Mouse (Mus musculus) c-Kit-positive CD71-positive TER-119-negative erythroid progenitor cells, embryonic 14.5 days (primary cell): Measurements from ENCODE around the gene Tmem179b.
"Not testable (repeated sequence)": the region's sequence is repeated elsewhere in the genome, so short reads cannot be mapped to it uniquely, and the experiment has no call there.

Experiments used
- DNase-seq: peaks from one replicate; pipeline ENCODE4 v3.0.0-alpha.2; 2013; ENCODE audit warnings: low read depth

Tmem179b gene

DNA sequence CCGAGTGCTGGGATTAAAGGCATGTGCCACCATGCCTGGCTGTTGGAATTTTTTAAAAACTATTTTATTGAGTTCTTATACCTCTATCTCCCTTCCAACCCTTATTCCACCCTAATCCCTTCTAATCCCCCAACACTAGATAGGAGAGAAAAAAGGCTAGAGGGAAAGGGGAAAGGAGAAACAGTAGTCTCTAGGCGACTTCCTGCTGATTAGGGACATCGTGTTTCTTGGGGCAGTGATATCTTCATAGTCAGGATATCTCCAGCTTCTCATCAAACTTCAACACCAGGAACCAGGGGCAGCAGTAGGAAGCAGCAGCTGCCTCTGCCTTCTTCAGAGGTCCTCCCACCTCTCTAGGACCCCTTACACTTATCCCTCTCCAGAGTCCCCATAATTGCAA is 39.9 kb downstream of the Tmem179b start:
- no peak for DNase-seq

- DNase-seq, result not testable (repeated sequence)
Observed at GRCm38 (mm10) chr19:8728335-8729099, 45.8 kb downstream of the Tmem179b start.

DNA sequence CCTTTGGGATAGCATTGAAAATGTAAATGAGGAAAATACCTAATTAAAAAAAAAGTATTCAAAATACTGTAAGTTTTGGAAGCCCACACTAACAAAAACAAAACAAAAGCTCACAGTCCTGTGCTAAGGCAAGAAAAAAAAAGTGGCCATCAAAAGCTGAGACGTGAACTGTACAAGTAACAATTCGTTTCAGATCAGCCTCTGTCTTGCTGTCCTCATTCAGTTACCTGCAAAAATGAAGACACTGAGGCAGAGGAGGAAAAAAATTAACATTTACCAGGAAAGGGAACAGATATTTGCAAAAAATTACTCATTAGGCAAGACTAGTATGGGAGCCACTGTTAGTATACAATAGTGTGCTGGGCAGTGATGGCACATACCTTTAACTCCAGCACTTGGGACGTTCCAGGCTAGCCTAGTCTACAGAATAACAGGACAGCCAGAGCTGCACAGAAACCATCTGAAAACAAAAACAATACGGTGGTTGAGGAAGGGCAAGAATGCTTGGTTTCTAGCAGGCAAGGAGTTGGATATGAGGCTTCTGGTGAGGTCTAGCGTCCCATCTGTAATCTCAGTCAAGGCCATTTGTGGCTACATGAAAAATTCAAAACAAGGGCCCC is 46.7 kb downstream of the Tmem179b start:
- no peak for DNase-seq

DNA sequence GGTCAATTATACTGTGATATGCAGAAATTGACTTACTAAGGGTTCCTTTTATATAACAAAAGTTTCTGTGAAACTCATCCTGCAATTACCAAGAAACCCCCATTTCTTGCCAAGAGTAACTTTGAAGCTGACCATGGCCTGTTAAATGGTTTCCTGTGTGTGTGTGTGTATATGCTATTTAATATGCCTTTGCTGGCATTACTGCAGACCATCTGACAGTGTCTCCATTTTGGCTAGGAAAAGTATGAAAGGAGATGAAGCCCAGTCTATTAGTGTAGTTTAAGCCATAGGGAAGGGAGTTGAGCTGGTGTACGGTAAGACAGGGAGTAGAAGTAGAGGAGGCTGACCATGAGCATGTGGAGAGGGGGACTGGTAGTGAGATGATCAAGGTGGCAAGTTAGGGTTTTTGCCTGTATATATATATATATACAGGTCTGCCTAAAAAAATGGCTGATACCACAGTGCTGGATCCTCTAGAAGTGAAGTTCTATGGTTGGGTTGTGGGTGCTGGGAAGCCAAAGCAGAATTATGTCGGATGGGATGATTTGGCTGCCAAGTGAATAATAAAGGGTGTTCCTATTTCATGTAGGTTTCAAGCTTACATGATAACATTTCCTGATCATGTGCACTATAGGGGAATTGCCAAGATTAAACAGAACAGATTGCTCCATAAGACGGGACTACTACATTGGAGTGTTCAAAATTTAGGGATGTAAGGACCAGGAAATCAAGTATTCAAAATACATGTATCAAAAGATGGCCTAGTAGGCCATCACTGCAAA is 47.5 kb downstream of the Tmem179b start:
- DNase-seq, result no peak

DNA sequence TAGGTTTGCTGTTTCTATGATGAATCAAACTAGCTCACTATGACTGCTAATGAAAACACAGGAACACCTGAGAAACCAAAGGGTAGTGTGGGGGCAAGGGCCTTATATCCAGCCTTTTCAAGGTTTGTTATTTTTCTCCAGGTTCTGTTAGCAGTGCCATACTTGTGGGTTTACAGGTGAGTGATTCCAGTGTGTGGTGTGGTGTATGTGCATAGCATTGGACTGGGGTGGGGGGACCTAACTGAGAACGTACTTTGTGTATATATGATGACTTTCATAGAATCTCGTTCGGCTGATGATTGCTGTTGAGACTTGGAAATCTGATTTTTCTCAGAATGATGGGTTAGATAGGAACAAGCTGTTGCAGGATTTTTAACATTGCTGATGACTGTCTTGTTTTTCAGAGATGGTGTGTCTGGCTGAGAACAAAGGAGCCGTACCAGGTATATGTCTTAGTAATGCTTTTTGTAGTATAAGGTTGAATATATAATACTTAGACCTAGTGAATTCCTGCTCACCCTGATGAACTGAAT is 49.1 kb downstream of the Tmem179b start:
- DNase-seq, result no peak

DNA sequence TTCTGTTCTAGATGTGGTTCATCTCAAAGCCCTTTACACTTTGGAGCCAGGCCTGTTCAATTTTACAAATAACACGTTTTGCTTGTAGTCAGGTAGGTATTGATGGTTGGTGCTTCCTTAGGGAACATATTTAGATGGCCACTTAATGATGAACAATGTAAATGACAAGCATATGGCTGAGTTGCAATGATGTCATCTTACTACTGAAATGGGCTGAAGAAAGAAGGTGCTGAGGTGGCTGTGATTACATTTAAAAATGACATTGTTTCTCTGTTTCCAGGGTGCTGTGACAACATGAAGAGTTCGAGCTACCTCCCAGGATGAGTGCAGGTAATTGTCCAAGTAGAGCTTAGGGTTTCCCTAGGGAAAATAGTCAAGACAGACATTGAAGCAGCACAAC is 49.9 kb downstream of the Tmem179b start:
- DNase-seq, result no peak

GRCm38 (mm10) chr19:8723574-8724346 is 50.5 kb downstream of the Tmem179b start:
- DNase-seq, result no peak

DNA sequence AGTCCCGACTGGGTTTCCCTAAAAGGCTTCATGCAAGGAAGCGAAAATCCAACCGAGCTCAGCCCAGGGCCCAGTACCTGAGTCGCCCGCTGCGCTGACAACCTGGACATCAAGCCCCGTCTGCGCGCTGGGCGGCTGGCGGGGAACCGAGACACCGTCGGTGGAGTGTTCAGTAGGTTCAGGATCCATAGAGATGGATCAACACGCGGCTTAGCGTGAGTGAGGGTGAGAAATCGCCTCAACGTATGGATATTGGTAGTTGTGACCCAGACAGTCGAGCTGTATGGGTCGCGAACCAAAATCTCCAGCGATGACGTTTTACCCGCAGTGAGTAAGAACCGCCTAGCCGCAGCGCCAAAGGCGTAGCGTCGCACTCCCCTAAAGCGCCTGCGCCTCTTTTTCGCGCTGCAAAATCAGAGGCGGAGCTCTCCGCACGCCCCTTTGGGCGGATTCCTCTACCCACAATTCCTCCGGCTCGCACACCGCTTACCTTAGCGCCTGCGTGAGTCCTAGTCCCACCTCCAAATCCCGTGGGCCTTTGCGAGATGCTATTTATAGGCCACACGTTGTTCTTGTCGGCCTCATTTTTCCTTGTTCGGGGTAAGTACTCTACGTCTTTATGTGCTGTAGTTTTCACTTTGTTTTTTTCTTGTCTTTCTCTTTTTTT is 51.2 kb downstream of the Tmem179b start, which contains the start of gene Slc3a2:
Slc3a2 (minus strand) TSS at position 463 of the 667 bp plus-strand sequence.
- peak; percentile 96 for DNase-seq

DNA sequence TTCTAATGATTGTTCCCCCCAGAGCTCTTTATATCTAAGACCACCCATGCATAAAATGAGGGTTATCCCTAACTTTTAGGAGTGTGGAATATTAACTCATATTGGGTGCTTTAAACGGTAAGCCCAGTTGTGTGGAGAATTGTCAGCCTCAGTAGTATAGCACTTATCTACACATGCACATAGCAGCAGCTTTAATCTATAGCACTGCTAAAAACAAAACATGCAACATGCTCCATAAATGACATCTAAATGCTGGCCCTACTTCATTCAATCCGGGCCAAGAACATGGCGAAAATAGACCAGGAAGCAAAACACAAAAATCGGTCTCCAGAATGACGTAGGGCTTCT is 51.7 kb downstream of the Tmem179b start:
- DNase-seq, result no peak
